Mouse (Mus musculus) C2C12 (cell line): Measurements from ENCODE around the gene Spa17. TPM values are rescaled to one million over a fixed set of nuclear protein-coding genes. Genes with fewer than 3 reads are reported as not detected.

Experiments used
- H3K27me3 ChIP-seq: one replicate; pipeline ENCODE4 v1.6.1; 2011; ENCODE audit not compliant: control insufficient read depth, insufficient read depth, insufficient read length
- H3K36me3 ChIP-seq: one replicate; pipeline ENCODE4 v1.6.1; 2011; ENCODE audit not compliant: control insufficient read depth, insufficient read depth
- H3K4me3 ChIP-seq: one replicate; pipeline ENCODE4 v1.5.1; 2011; ENCODE audit warnings: mild to moderate bottlenecking, control low read depth; ENCODE audit not compliant: poor library complexity, insufficient read depth, severe bottlenecking
- H3K79me2 ChIP-seq: one replicate; pipeline ENCODE4 v1.6.1; 2011; ENCODE audit not compliant: control insufficient read depth, insufficient read depth
- H3K79me3 ChIP-seq: one replicate; pipeline ENCODE4 v1.6.1; 2011; ENCODE audit warnings: low read depth, control low read depth
- H3ac ChIP-seq: one replicate; pipeline ENCODE3; 2011; ENCODE audit warnings: low read depth; ENCODE audit not compliant: control insufficient read depth, insufficient read length
- CEBPB ChIP-seq: IDR thresholded peaks from one replicate; pipeline ENCODE4 v1.6.1; 2011; ENCODE audit warnings: low read depth, mild to moderate bottlenecking, control low read depth, moderate library complexity
- CTCF ChIP-seq: IDR thresholded peaks from one replicate; pipeline ENCODE4 v1.5.1; 2011; ENCODE audit not compliant: control insufficient read depth, insufficient read depth, insufficient read length
- FOSL1 ChIP-seq: IDR thresholded peaks from one replicate; pipeline ENCODE4 v1.8.0; 2011; ENCODE audit warnings: mild to moderate bottlenecking, low read length; ENCODE audit not compliant: poor library complexity, insufficient read depth, severe bottlenecking
- MAX ChIP-seq: IDR thresholded peaks from one replicate; pipeline ENCODE4 v1.6.1; 2011; ENCODE audit warnings: mild to moderate bottlenecking, control low read depth
- MYOD1 ChIP-seq: IDR thresholded peaks from one replicate; pipeline ENCODE4 v1.6.1; 2011; ENCODE audit warnings: low read depth; ENCODE audit not compliant: control insufficient read depth, insufficient read length
- MYOG ChIP-seq: IDR thresholded peaks from one replicate; pipeline ENCODE4 v1.6.1; 2011; ENCODE audit not compliant: control insufficient read depth, insufficient read length; ENCODE audit errors: extremely low read depth
- USF1 ChIP-seq: IDR thresholded peaks from one replicate; pipeline ENCODE4 v1.6.1; 2011; ENCODE audit warnings: low read depth, mild to moderate bottlenecking, control low read depth, moderate library complexity
- polyA plus RNA-seq: library from polyadenylated mRNA; unstranded; fragments of >200 nt; fragmentation: generic; extraction: Trizol; gene quantifications from one replicate; pipeline ENCODE4 v1.2.1, GENCODE M21; 2012; ENCODE audit warnings: missing spikeins

Spa17 gene
- polyA plus RNA-seq, 1 experiment = 1.2 TPM

DNA sequence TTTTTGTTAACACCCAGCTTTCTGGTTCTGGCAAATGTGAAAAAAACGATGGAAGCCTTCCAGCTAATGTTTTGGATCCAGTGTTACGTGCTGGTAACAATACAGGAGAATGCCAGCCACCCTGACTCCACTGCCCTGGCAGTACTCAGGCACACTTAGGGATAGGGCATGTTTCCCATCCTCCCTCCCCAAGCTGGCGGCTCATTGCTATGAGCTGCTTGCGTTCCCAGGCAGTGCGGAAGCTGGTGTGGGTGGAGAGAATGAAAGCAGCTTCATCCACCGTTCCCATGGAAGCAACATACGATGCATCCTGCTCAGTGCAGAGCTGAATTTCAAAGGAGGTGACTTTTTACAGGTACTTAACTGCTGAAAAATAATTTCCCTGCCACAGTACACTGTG is 12.1 kb upstream of the Spa17 start:
- H3K4me3 ChIP-seq = no peak overlapping the region
- H3K79me2 ChIP-seq = no peaks in the 10 kb centered on the region
- H3K79me3 ChIP-seq = no peaks in the 10 kb centered on the region
- TF ChIP-seq CEBPB = no peak
- no peak overlapping the region for H3ac ChIP-seq
- no peaks in the 10 kb centered on the region for H3K27me3 ChIP-seq
- H3K36me3 ChIP-seq = no peaks in the 10 kb centered on the region

DNA sequence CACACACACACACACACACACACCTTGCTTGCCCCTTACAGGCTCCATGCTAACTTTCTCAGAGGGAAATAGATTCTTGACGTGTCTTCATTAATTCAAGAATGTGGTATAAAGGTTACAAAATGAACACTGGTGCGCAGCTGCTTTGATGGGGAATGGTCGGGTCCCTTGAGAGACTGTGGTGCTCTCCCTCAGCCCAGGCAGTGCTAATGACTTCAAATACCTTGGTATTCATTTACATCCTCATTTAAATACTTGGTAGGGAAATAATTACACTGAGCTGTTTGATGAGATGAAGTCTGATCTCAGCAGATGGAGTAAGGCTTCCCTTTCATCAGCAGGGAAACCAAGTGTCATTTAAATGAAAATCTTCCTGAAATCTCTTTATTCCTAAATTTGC is 11.6 kb upstream of the Spa17 start:
- Histone ChIP-seq H3K27me3 (no peaks in the 10 kb centered on the region), H3K79me3 (no peaks in the 10 kb centered on the region), H3K4me3 (no peak overlapping the region), H3K79me2 (no peaks in the 10 kb centered on the region), H3ac (no peak overlapping the region), H3K36me3 (no peaks in the 10 kb centered on the region)
- TF ChIP-seq MAX (no peak), CTCF (no peak), CEBPB (no peak), FOSL1 (no peak)

GRCm38 (mm10) chr9:37624502-37624901 is 11.0 kb upstream of the Spa17 start:
- Histone ChIP-seq H3ac (no peak overlapping the region), H3K27me3 (no peaks in the 10 kb centered on the region), H3K79me3 (no peaks in the 10 kb centered on the region), H3K4me3 (no peak overlapping the region), H3K36me3 (no peaks in the 10 kb centered on the region), H3K79me2 (no peaks in the 10 kb centered on the region)
- no peak for TF ChIP-seq MAX
- no peak for TF ChIP-seq CTCF
- TF ChIP-seq CEBPB = no peak
- no peak for TF ChIP-seq MYOG
- no peak for TF ChIP-seq USF1
- TF ChIP-seq FOSL1 = no peak
- TF ChIP-seq MYOD1 = no peak

GRCm38 (mm10) chr9:37623981-37624380 is 10.5 kb upstream of the Spa17 start:
- no peak overlapping the region for H3K4me3 ChIP-seq
- no peaks in the 10 kb centered on the region for H3K79me3 ChIP-seq
- H3ac ChIP-seq = no peak overlapping the region
- no peaks in the 10 kb centered on the region for H3K27me3 ChIP-seq
- H3K79me2 ChIP-seq = no peaks in the 10 kb centered on the region
- no peaks in the 10 kb centered on the region for H3K36me3 ChIP-seq
- no peak for TF ChIP-seq CTCF

GRCm38 (mm10) chr9:37621290-37621689 is 7.8 kb upstream of the Spa17 start:
- Histone ChIP-seq H3K27me3 (no peaks in the 10 kb centered on the region), H3K79me3 (no peaks in the 10 kb centered on the region), H3K79me2 (no peaks in the 10 kb centered on the region), H3K36me3 (no peaks in the 10 kb centered on the region), H3K4me3 (no peak overlapping the region), H3ac (no peak overlapping the region)
- no peak for TF ChIP-seq CTCF
- TF ChIP-seq MAX = no peak
- TF ChIP-seq CEBPB = no peak
- TF ChIP-seq FOSL1 = no peak
- TF ChIP-seq USF1 = no peak
- no peak for TF ChIP-seq MYOD1
- TF ChIP-seq MYOG = no peak

DNA sequence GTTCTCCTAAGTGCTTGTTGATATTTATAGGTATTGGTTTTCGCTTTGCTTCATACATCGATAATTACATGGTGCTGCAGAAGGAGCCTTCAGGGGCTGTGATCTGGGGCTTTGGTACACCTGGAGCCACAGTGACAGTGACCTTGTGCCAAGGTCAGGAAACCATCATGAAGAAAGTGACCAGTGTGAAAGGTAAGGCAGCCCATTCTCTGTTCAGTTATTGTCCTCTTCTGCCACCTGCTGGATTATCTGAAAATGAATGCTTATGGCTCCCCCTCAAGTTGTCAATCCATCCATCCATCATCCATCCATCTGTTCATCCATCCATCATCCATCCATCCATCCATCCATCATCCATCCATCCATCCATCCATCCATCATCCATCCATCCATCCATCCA is 3.2 kb upstream of the Spa17 start:
- Histone ChIP-seq H3K4me3 (no peak overlapping the region), H3ac (no peak overlapping the region), H3K27me3 (no peaks in the 10 kb centered on the region), H3K79me3 (no peaks in the 10 kb centered on the region), H3K79me2 (no peaks in the 10 kb centered on the region), H3K36me3 (no peaks in the 10 kb centered on the region)
- TF ChIP-seq CTCF (peak; percentile 48), CEBPB (no peak), MYOG (no peak), FOSL1 (no peak), MYOD1 (no peak), MAX (no peak), USF1 (no peak)

GRCm38 (mm10) chr9:37615220-37615619 is 1.7 kb upstream of the Spa17 start:
- TF ChIP-seq MYOG = no peak
- no peak for TF ChIP-seq FOSL1
- no peak for TF ChIP-seq MAX
- TF ChIP-seq MYOD1 = no peak
- TF ChIP-seq CEBPB = no peak
- no peak for TF ChIP-seq CTCF
- TF ChIP-seq USF1 = no peak
- Histone ChIP-seq H3K27me3 (no peaks in the 10 kb centered on the region), H3K36me3 (no peaks in the 10 kb centered on the region), H3K79me3 (no peaks in the 10 kb centered on the region), H3K79me2 (no peaks in the 10 kb centered on the region), H3K4me3 (no peak overlapping the region), H3ac (no peak overlapping the region)
